Mouse (Mus musculus): ENCODE results near the gene Tnfsf13b.

DNA sequence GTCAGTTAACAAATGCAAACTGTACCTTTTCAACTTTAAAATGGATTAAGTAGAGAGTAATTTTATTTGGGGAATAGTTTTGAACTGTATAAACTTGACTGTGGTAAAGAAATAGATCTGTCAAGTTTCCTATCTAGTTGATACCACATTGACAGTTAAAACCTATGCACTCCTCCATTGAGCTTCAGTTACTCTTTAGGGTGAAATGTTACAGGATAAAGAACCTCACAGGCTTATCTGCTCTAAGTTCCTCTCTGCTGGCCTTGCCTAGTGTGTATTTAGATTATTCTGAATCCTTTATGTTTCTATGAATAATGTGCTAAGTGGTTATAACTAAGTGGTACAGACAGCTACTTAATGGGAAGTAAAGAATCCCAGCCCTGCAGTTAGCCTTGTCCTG is 26.1 kb upstream of the Tnfsf13b start:
- TF ChIP-seq CTCF (IDR thresholded peaks at IDR 0.05) (no peak), EP300 (IDR thresholded peaks at IDR 0.05; ENCODE audit: insufficient read depth, low read depth, low read length) (no peak)

Data from heart, adult 2 months (tissue).